In the genomic region with DNA sequence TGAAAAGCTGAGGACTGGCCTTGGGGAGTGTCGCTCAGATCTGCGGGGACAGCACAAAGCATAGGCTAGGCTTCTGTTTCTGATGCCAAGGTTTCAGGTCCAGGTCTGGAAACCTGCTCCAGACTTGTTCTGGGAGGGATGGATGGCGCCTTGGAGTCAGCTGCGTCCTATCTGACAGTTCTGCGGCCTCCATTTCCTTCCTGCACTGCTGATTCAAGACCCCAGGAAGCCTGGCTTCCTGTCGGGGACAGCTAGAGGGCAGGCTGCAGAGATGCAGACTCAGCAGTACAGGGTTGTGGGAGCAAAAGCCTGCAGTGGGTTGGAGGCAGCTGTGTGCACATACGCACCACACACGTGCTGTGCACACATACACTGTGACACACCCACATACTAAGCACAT, we compare ENCODE assay signal across 9 mouse cellular contexts. TPM values are rescaled to one million over a fixed set of nuclear protein-coding genes. Genes with fewer than 3 reads are reported as not detected.
DNase-seq lines count a peak whose midpoint lies in the region; ATAC-seq lines count a peak whose summit lies in the region.
"Had no signal": no experiment of that assay in that cellular context is flagged by ENCODE, and none has a peak within 500 bp of the region (broad histone marks: within the 10 kb centered on the region; RNA-seq: fewer than 3 reads in every experiment).

No protein-coding gene starts in this region.

- H3K9ac ChIP-seq in kidney, embryonic 15.5 days: no peak overlapping the region
- H3K9ac ChIP-seq: neural tube, embryonic 12.5 days had no signal

- peak; percentile 99 for ATAC-seq in granulocyte monocyte progenitor cell, adult 5-6 weeks (replicated peaks; ENCODE audit: poor library complexity, severe bottlenecking)
- ATAC-seq in kidney, embryonic 15.5 days (replicated peaks; ENCODE audit: low FRiP score): peak; percentile 33
- ATAC-seq in megakaryocyte, adult 5-6 weeks (ENCODE audit: poor library complexity, severe bottlenecking): peak; percentile 35

- H3K36me3 ChIP-seq in kidney, embryonic 15.5 days: no peaks in the 10 kb centered on the region
- H3K36me3 ChIP-seq: neural tube, embryonic 12.5 days had no signal

- WGBS in kidney, embryonic 15.5 days: 38% methylated on average over 8 of the region's 8 CpGs

- H3K4me3 ChIP-seq in kidney, embryonic 15.5 days (replicated peaks): no peak overlapping the region
- H3K4me3 ChIP-seq: neural tube, embryonic 12.5 days had no signal

- H3K27me3 ChIP-seq in kidney, embryonic 15.5 days: no peaks in the 10 kb centered on the region
- H3K27me3 ChIP-seq: neural tube, embryonic 12.5 days had no signal

- H3K27ac ChIP-seq in kidney, embryonic 15.5 days: peak overlapping the region; percentile 71
- H3K27ac ChIP-seq: neural tube, embryonic 12.5 days had no signal

- H3K9me3 ChIP-seq in kidney, embryonic 15.5 days (replicated peaks): no peaks in the 10 kb centered on the region
- H3K9me3 ChIP-seq: neural tube, embryonic 12.5 days had no signal

- no peak overlapping the region for H3K4me2 ChIP-seq in kidney, embryonic 15.5 days
- H3K4me2 ChIP-seq: neural tube, embryonic 12.5 days had no signal

- H3K4me1 ChIP-seq in kidney, embryonic 15.5 days: peaks cover 14% of the 10 kb centered on the region; the same call in 1 of the 2 replicates
- H3K4me1 ChIP-seq: neural tube, embryonic 12.5 days had no signal

- peak; percentile 3 for DNase-seq in right cerebral cortex, postnatal 4 days
- no peak for DNase-seq in right cerebral cortex, adult 18-20 months
- DNase-seq in layer of hippocampus, postnatal 25 days (ENCODE audit: extremely low spot score in 1 of 2, low spot score in 1 of 2): no peak
- DNase-seq in neural tube, embryonic 10.5 days (ENCODE audit: extremely low spot score, low spot score): no peak
- no peak for DNase-seq in spleen, adult 12 weeks (ENCODE audit: low spot score)

RNA-seq across cellular contexts. Expression of a gene that starts 18.4 kb away (rescaled TPM):
- total RNA-seq in granulocyte monocyte progenitor cell, adult 5-6 weeks (2014; fragmentation: Nextera tagmentation): 32.8 and 36.7 TPM in 2 replicates
- total RNA-seq in granulocyte monocyte progenitor cell, adult 5-6 weeks (2017): 13.6 and 20.3 TPM in 2 replicates
- polyA plus RNA-seq in kidney, embryonic 15.5 days (2015; fragmentation: Nextera tagmentation; extraction: Ambion mirVana): 22.5 and 22.9 TPM in 2 replicates
- total RNA-seq in megakaryocyte, adult 5-6 weeks (2015): 16.7 and 24.6 TPM in 2 replicates
- total RNA-seq in megakaryocyte, adult 5-6 weeks (2017): 16.3 and 19.3 TPM in 2 replicates
- total RNA-seq in layer of hippocampus, postnatal 25 days (2021): 10 to 100 TPM; 39.7 to 44.4 TPM

RNA-seq across cellular contexts. Expression of a gene that starts 50.0 kb away (rescaled TPM):
- 79.4 and 82.9 TPM in 2 replicates for total RNA-seq in granulocyte monocyte progenitor cell, adult 5-6 weeks (2014; fragmentation: Nextera tagmentation)
- 149 and 152 TPM in 2 replicates for total RNA-seq in granulocyte monocyte progenitor cell, adult 5-6 weeks (2017)
- 178 and 184 TPM in 2 replicates for polyA plus RNA-seq in kidney, embryonic 15.5 days (2015; fragmentation: Nextera tagmentation; extraction: Ambion mirVana)
- total RNA-seq in megakaryocyte, adult 5-6 weeks (2015): 55.9 and 65.5 TPM in 2 replicates
- total RNA-seq in megakaryocyte, adult 5-6 weeks (2017): 86.4 and 86.6 TPM in 2 replicates
- total RNA-seq in layer of hippocampus, postnatal 25 days (2021): 10 to 100 TPM; 65.9 to 72.2 TPM

RNA-seq across cellular contexts. Expression of a gene that starts 58.8 kb away (rescaled TPM):
- 18.3 and 28.0 TPM in 2 replicates for total RNA-seq in granulocyte monocyte progenitor cell, adult 5-6 weeks (2014; fragmentation: Nextera tagmentation)
- total RNA-seq in granulocyte monocyte progenitor cell, adult 5-6 weeks (2017): 11.7 and 13.9 TPM in 2 replicates
- polyA plus RNA-seq in kidney, embryonic 15.5 days (2015; fragmentation: Nextera tagmentation; extraction: Ambion mirVana): 21.3 and 21.5 TPM in 2 replicates
- total RNA-seq in megakaryocyte, adult 5-6 weeks (2015): 14.5 and 15.4 TPM in 2 replicates
- total RNA-seq in megakaryocyte, adult 5-6 weeks (2017): 8.5 and 11.7 TPM in 2 replicates
- total RNA-seq in layer of hippocampus, postnatal 25 days (2021): 10 to 100 TPM; 53.6 to 58.3 TPM

Comparison
In these comparisons a context has a peak if more than half of its experiments do, and no peak if none do; other contexts are left out.
1. ATAC-seq: peak in every context shown above with its lines; median percentile 99 in granulocyte monocyte progenitor cell, adult 5-6 weeks; 35 in megakaryocyte, adult 5-6 weeks; 33 in kidney, embryonic 15.5 days.